Mouse (Mus musculus) erythroid progenitor cell, adult 5-6 weeks (primary cell): ENCODE results near the gene Samt4. TPM values are rescaled to one million over a fixed set of nuclear protein-coding genes. Genes with fewer than 3 reads are reported as not detected.
"Not testable (repeated sequence)": the region's sequence is repeated elsewhere in the genome, so short reads cannot be mapped to it uniquely, and the experiment has no call there.

ENCODE experiments used
- ATAC-seq: replicated peaks from 2 replicates; pipeline ENCODE4 v1.8.0; 2016; ENCODE audit warnings: moderate number of reproducible peaks, mild to moderate bottlenecking, moderate TSS enrichment, inconsistent platforms; ENCODE audit not compliant: poor library complexity, low FRiP score, severe bottlenecking
- total RNA-seq, 2 experiments: library from RNA; stranded (forward) in 1 of 2; stranded (reverse) in 1 of 2; fragments of 150-400 nt in 1 of 2; fragments of 186-747, 209-891 nt in 1 of 2; gene quantifications; 2 replicates each; pipeline versions ENCODE4 v1.2.3 to v1.2.4; 2015 to 2017; ENCODE audit warnings: low replicate concordance in 2 of 2

Samt4 gene
- total RNA-seq (2015; ENCODE audit: low replicate concordance) (not detected in 2 replicates), total RNA-seq (2017; ENCODE audit: low replicate concordance) (not detected in 2 replicates)

GRCm38 (mm10) chrX:154481702-154482101 is at the start of gene Samt4:
Gene Samt4, plus strand, starts transcription at chrX:154482002.
- no peak for ATAC-seq

- ATAC-seq = not testable (repeated sequence)
Measured at GRCm38 (mm10) chrX:154443696-154444095, 38.1 kb upstream of the Samt4 start.

- ATAC-seq = not testable (repeated sequence)
Measured at GRCm38 (mm10) chrX:154468386-154468785, 13.4 kb upstream of the Samt4 start.

Other genes starting within 250 kb of the Samt4 start
- not detected in 2 replicates for gene 4930524N10Rik, start 138.6 kb upstream of the Samt4 start, total RNA-seq (2015; ENCODE audit: low replicate concordance)
- not detected in 2 replicates for gene 4930524N10Rik, start 138.6 kb upstream of the Samt4 start, total RNA-seq (2017; ENCODE audit: low replicate concordance)
- gene Samt2, start 97.4 kb downstream of the Samt4 start, total RNA-seq (2015; ENCODE audit: low replicate concordance) = not detected in 2 replicates
- gene Samt2, start 97.4 kb downstream of the Samt4 start, total RNA-seq (2017; ENCODE audit: low replicate concordance) = not detected in 2 replicates